Mouse (Mus musculus) embryonic fibroblast, embryonic 13.5 days (primary cell): Measurements from ENCODE around the gene Slc2a1. TPM values are rescaled to one million over a fixed set of nuclear protein-coding genes. Genes with fewer than 3 reads are reported as not detected.

Source experiments
- H3K27ac ChIP-seq: 2 replicates; pipeline ENCODE4 v1.5.1; 2012; ENCODE audit warnings: low read length, control low read depth, inconsistent platforms; ENCODE audit not compliant: insufficient read depth
- H3K4me1 ChIP-seq: 2 replicates; pipeline ENCODE4 v1.6.1; 2011; ENCODE audit warnings: low read length; ENCODE audit not compliant: control insufficient read depth, insufficient read depth
- H3K4me3 ChIP-seq: 2 replicates; pipeline ENCODE4 v1.5.1; 2011; ENCODE audit warnings: mild to moderate bottlenecking, control low read depth, low read length; ENCODE audit not compliant: insufficient read depth
- CTCF ChIP-seq: IDR thresholded peaks from 2 replicates; pipeline ENCODE4 v1.5.1; 2011; ENCODE audit warnings: mild to moderate bottlenecking, control low read depth, low read length, moderate library complexity, borderline replicate concordance; ENCODE audit not compliant: insufficient read depth
- POLR2A ChIP-seq: IDR thresholded peaks from 2 replicates; pipeline ENCODE4 v1.6.1; 2011; ENCODE audit warnings: low read depth, mild to moderate bottlenecking, control low read depth, low read length, moderate library complexity
- polyA plus RNA-seq: library from polyadenylated mRNA; stranded (reverse); fragments of >200 nt; gene quantifications from 2 replicates; pipeline ENCODE4 v1.2.4, GENCODE M21; 2011; ENCODE audit warnings: low read depth; ENCODE audit not compliant: missing spikeins, insufficient read length

Slc2a1 gene
- polyA plus RNA-seq, 1 experiment, result 92.4 TPM

GRCm38 (mm10) chr4:119074596-119074995, 33.9 kb upstream of the Slc2a1 start:
- Histone ChIP-seq H3K27ac (no peak overlapping the region), H3K4me3 (no peak overlapping the region), H3K4me1 (no peaks in the 10 kb centered on the region)
- TF ChIP-seq POLR2A (no peak), CTCF (no peak)

- no peaks in the 10 kb centered on the region for H3K4me1 ChIP-seq
- no peak overlapping the region for H3K27ac ChIP-seq
- no peak overlapping the region for H3K4me3 ChIP-seq
- TF ChIP-seq CTCF (no peak), POLR2A (no peak)
Measured at GRCm38 (mm10) chr4:119075273-119075672, 33.2 kb upstream of the Slc2a1 start.

GRCm38 (mm10) chr4:119076336-119076735, 32.2 kb upstream of the Slc2a1 start:
- Histone ChIP-seq H3K27ac (no peak overlapping the region), H3K4me3 (no peak overlapping the region), H3K4me1 (no peaks in the 10 kb centered on the region)
- TF ChIP-seq POLR2A (no peak), CTCF (no peak)

- H3K4me3 ChIP-seq, result no peak overlapping the region
- TF ChIP-seq POLR2A (no peak), CTCF (no peak)
- H3K4me1 ChIP-seq, result no peaks in the 10 kb centered on the region
- H3K27ac ChIP-seq, result no peak overlapping the region
Measured at GRCm38 (mm10) chr4:119077084-119077682, 31.3 kb upstream of the Slc2a1 start.

- H3K4me3 ChIP-seq, result no peak overlapping the region
- no peak for TF ChIP-seq POLR2A
- no peak for TF ChIP-seq CTCF
- H3K4me1 ChIP-seq, result 0 out of 2 replicates have a peak, but pooled peaks cover 6% of the 10 kb centered on the region
- H3K27ac ChIP-seq, result no peak overlapping the region
Measured at GRCm38 (mm10) chr4:119079928-119080327, 28.6 kb upstream of the Slc2a1 start.

GRCm38 (mm10) chr4:119082740-119083231, 25.7 kb upstream of the Slc2a1 start:
- Histone ChIP-seq H3K4me3 (no peak overlapping the region), H3K4me1 (0 out of 2 replicates have a peak, but pooled peaks cover 6% of the 10 kb centered on the region), H3K27ac (peak overlapping the region; percentile 52)
- no peak for TF ChIP-seq CTCF
- no peak for TF ChIP-seq POLR2A

GRCm38 (mm10) chr4:119088424-119088823, 20.1 kb upstream of the Slc2a1 start:
- TF ChIP-seq CTCF (no peak), POLR2A (no peak)
- Histone ChIP-seq H3K4me3 (no peak overlapping the region), H3K4me1 (no peaks in the 10 kb centered on the region), H3K27ac (no peak overlapping the region)

- no peak overlapping the region for H3K27ac ChIP-seq
- no peaks in the 10 kb centered on the region for H3K4me1 ChIP-seq
- TF ChIP-seq CTCF (no peak), POLR2A (no peak)
Measured at GRCm38 (mm10) chr4:119093890-119094289, 14.6 kb upstream of the Slc2a1 start.

GRCm38 (mm10) chr4:119094987-119095386, 13.5 kb upstream of the Slc2a1 start:
- TF ChIP-seq CTCF (no peak), POLR2A (no peak)
- H3K27ac ChIP-seq, result no peak overlapping the region
- H3K4me1 ChIP-seq, result no peaks in the 10 kb centered on the region
- H3K4me3 ChIP-seq, result no peak overlapping the region

More at GRCm38 (mm10) chr4:119093890-119094289, 14.6 kb upstream of the Slc2a1 start:
- no peak overlapping the region for H3K4me3 ChIP-seq

GRCm38 (mm10) chr4:119096401-119096800, 12.1 kb upstream of the Slc2a1 start:
- H3K27ac ChIP-seq, result no peak overlapping the region
- no peak overlapping the region for H3K4me3 ChIP-seq
- peaks cover 2% of the 10 kb centered on the region for H3K4me1 ChIP-seq
- TF ChIP-seq CTCF, result no peak
- no peak for TF ChIP-seq POLR2A
